Mouse (Mus musculus): ENCODE data around the gene Tpt1.
A peak's percentile ranks its signal among the peaks of the same experiment; 100 is the strongest.
"Not testable (repeated sequence)": the region's sequence is repeated elsewhere in the genome, so short reads cannot be mapped to it uniquely, and the experiment has no call there.

Tpt1 gene

DNA sequence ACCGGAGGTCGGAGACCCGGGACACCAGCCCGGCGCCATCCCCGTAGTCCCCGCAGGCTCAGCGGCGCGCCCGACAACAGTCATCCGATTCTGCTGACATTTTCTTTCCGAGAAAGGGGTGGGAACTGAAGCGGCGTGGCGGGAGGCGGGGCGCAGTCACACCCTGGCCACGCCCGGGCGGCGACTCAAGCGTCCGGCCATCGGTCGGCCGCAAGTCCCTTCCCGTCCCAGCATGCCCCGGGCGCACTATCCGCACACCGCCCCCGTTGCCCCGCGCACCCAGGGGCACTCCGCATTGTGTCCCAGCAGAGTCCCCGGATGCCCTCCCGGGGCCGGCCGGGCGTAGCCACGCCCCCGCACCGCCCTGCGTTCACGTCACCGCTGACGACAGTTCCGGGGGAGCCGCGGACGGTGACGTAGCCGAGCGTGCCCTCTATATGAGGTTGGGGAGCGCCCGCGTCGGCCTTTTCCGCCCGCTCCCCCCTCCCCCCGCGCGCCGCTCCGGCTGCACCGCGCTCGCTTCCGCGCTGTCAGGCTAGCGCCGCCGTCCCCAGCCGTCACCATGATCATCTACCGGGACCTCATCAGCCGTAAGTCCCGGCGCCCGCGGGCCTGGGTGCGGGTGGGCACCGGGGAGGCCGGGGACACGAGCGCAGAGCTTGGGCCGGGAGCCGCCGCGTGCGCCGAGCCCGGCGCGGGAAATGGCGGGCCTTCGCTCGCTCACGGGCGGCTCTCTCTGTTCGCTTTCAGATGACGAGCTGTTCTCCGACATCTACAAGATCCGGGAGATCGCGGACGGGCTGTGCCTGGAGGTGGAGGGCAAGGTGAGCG is at the start of gene Tpt1:
Gene Tpt1, plus strand, starts transcription at position 227 of the 831 bp plus-strand sequence.
- peak; percentile 100 for DNase-seq

DNA sequence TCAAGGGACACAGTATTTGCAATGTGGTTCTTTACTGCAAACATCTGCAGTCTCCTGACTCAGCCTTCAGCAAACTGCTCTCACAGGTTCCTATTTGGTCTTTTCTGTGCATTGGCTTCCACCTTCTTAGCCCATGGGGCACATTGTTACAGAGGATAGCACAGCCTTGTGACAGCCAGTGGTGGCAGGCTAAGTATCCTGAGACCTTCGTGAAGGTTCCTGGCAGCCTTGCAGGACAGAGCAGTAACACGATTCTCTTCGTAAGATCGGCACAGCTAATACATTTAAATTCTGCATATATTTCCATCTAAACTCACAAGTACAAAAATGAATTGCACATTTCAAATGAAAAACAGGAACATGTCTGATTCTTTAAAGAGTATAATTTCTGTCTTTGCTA is 49.0 kb upstream of the Tpt1 start:
- DNase-seq, result no peak

DNA sequence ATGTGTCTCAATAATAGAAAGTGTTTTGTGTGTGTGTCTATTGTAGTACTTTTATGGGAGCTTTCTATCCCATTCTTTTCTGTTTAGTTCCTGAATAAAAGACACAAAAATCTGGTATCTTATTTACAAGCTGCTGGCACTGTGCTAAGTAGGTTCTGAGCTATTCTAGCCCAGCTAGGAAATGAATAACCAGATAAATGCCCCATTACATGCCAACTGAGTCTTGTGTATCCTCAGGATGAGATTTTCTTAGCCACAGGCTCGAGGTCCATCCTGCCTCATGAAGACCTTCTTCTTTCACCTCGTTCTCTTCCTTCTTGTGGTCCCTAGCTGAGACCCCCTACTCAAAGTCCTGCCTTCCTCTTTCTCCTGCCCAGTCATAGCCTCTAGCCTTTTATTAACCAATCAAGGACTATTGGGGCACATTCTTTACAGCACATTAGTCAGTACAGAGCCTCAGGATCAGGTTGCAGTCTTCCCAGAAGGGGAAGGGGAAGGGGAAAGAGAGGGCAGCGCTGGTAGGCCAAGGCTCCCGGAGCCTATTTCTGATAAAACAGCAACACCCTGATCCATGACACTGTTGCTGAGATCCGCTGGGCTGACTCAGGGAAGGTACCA is 47.0 kb upstream of the Tpt1 start:
- no peak for DNase-seq

DNA sequence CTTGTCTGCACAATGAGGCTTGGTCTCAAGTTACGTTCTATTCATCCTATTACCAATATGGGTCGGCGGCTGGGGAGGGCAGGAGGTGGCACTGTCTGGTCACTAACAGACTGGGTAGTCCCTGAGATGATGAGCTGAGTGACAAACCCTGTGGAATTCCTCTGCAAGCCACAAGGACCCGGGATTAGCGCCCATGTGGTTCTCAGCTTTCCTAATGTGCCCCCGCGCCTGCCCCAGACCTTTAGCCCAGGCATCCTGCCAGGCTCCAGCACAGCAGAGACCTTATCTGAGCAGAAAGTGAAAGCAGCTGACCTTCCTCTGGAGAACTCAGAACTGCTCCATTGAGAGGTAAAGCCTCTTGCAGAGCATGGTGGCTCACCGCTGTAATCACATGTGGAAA is 37.1 kb upstream of the Tpt1 start:
- DNase-seq, result peak in 1 of 2 experiments; percentile 45

DNA sequence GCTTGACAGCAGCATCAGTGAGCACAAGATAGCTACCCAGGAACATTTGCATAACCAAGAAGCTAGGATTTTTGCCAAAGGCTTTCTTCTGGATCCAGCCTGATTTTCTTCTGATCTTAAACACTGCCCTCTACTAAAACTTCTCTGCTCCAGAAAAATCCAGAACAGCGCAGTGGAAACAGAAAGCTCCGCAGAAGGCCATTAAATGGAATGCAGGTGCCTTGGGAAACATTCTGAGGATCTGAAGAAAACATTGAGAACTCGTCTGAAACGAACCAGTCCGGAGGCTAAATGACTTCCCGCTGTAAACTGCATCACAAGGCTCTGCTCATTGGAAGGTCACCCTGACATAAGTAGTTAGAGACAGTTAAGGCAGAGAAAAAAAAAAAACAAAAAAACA is 35.0 kb upstream of the Tpt1 start:
- no peak for DNase-seq

DNA sequence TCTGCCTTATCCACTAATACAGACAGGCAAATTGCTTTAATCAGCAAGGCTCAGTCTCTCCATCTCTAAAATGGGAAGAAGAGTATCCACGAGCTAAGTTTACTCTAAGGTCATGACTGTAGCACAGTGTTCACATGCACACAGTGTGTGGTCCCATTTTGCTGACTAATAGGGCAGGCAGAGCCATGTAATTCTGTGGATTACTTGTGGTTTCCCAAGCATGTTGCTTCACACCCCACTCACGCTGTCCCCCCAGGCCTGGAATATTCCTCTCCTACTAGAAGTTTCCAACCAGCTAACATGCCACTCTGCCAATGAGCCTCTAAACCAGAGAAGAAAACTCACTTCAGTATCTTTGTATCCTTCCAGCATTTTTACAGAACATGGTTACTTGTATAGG is 26.4 kb upstream of the Tpt1 start:
- no peak for DNase-seq

DNA sequence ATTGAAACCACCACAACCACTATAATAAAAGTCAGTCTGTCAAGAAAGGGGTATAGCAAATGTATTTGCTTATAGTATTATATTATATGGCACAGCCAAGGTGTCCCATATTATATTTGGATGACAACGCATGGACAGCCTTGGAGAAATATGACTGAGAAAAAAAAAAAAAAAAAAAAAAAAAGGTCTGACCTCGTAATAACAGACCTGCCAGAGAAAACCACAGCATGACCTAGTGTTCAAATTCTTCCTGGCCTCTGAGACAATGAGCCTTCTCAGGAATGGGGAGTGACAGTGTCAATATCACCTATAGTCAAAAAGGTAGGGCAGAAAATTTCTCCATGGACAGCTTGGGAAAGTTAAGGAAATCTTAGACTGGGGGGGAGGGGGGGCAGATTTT is 25.6 kb upstream of the Tpt1 start:
- DNase-seq, result no peak

DNA sequence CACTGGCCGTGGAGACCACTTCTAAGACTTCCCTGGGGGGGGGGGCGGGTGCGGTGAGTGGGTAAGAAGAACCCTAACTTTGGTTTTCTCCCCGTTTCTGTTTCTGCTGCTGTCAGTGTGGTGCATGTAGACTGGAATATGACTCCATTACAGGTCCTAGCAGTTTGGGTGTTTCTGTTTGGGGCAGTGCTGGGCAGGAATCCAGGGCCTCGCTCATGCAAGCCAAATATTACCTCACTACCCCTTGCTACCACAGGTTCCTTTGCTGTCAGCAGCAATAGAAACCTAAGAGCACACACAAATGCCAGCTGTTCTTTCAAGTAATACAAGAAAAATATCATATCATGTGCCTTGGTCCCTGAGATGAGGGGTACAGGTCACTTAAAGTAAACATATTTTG is 24.9 kb upstream of the Tpt1 start:
- peak; percentile 16 to 46 for DNase-seq

DNA sequence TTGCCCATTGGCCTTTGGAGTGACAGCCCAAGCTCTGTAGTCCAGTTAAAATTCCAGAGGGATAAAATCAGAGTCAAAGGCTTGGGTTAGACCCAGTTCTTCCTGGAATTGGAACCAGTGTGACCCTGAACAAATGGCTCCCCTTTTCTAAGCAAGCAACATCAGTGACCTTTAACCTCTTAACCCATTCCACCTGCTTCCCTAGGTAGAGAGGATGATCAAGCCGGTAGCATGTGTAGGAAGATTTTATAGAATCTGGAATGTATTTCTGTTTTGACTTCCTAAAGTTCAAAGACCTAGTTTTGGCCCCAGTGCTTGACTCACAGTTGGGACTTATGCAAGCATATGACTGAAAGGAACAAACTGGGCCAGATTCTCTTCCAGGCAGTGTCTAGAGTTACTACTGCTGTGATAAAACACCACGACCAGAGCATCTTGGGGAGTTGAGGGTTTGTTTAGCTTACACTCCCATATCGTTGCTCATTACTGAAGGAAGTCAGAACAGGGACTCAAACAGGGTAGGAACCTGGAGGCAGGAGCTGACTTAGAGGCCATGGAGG is 18.0 kb upstream of the Tpt1 start:
- DNase-seq, result no peak

DNA sequence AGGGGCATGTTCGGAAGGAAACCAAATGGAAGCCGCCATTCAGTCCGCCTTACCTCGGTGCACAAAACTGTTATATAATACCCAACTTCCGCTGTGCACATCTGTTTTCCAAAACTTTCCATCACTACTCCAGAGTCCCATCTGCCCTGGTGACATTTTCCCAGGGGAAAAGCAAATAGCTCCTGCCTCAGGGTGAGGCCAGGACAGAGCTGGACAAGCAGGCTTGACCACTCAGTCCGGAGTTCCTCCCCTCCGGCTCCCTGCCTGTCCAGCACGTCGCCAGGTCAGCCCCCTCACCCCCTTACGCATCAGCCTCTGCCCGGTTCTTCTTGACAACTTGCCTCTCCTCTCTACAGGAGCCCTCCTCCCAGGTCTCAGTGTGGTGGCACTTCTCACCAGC is 16.7 kb upstream of the Tpt1 start:
- DNase-seq, result peak in 1 of 2 experiments; percentile 28

DNA sequence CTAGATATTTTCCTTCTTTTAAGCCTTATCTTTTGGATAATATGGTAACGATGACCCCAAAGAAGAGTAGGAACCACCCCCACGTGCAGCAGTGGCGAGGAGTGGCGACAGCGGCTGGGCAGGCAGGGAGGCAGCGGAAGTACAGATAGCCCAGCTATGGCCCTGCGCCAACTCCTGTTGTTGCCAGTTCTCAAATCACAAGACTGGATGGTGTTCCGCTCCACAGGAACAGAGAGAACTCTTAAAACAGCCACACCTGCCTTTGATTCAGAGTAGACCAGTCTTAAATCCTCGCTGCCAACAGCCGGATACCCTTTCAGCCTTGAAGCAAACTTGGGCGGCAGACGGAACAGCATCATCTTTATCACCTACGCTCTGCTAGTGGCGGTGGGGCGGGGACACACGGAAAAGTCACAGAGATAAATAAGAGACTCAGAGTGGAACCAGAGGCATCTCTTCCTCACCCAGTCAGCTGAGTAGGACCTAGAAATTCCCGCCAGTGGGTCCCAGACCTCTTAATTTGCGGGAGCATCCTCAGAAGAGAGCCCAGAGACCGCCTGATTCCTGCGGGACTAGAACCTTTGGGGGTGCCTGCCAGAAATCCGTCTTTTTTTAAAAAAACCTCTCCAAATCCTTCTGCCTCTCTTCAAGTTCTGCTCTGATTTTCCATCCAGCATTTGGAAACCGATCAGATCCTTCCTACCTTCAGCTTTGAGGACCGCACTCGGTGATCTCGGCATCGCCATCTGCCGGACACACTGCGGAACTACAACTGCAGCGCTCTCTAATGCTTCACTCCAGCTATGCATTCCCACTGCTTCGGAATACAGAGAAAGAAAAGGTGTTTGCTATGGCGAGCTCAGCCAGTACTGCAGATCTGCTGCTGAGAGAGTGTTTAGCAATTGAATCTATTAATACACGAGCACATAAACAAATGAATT is 15.8 kb upstream of the Tpt1 start:
- peak; percentile 84 to 91 for DNase-seq

DNA sequence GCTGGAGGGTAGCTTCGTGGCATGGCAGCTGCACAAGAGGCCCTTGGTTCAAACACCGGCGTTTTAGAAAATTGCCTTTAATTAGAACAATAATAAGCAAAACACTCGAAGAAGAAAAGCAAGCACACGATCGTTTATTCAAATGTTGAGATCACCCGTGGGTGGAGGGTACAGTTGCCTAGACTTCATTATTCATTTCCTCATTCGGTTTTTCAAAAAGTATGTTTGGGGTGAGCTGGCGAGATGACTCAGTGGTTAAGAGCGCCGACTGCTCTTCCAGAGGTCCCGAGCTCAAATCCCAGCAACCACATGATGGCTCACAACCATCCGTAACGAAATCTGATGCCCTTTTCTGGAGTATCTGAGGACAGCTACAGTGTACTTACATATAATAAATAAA is 15.1 kb upstream of the Tpt1 start:
- not testable (repeated sequence) for DNase-seq

DNA sequence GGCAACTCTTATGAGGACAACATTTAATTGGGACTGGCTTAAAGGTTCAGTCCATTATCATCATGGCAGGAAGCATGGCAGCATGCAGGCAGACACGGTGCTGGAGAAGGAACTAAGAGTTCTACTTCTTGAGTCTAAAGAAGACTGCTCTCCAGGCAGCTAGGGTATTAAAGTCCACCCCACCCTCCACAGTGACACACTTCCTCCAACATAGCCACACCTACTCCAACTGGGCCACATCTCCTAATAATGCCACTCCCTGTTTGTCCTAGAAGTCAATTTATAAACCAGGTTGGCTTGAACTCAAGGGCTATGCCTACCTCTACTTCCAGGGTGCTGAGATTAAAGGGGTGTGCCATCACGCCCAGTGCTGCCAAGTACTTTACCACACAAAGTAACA is 12.9 kb upstream of the Tpt1 start:
- peak in 1 of 2 experiments; percentile 25 for DNase-seq

DNA sequence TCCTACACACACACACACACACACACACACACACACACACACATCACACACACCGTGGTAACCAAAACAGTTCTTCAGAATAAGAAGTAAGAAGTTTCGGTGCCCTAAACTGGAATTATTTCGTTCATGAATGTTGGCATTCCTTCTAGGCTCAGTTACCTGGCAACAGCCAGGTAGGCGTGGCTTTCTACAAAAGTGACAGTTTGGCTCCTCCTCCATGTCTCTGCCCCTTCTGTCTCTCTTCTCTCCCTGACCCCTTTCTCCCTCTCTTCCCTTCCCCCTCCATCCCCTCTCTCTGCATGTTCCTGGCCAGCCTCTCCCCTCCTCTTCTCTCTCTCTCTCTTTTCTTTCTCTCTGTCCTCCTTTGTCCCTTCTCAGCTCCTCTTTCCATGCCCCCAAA is 11.9 kb upstream of the Tpt1 start:
- no peak for DNase-seq

DNA sequence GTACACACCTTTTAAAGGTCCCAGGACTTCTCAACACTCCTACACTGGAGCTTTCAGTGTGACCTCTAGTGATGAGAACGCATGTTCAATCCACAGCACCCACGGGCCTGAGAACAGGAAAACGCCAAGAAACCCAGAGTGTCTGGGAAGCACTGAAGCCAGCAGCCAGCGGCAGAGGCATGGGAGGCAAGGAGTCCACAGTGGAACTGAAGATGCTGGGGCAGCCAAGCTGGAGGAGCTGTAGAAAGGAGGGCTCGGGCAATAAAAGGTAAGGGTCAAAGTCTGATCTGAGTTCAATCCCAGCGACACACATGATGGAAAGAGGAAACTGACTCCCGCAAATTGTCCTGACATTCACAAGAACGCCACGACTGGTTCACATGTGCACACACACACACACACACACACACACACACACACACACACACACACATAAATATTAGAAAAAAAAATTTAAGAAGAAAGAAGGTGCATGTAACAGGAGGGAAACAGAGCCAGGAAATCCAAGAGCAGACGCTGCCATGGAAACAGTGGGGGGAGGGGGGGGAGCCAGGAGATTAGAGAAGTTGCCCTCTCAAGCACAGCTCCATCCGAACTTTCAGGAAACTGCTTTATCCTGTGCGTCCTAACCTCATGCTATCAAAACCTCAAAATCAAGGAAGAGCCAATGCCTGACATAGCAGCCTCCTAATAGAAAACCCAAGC is 11.2 kb upstream of the Tpt1 start:
- DNase-seq, result peak; percentile 33 to 38

DNA sequence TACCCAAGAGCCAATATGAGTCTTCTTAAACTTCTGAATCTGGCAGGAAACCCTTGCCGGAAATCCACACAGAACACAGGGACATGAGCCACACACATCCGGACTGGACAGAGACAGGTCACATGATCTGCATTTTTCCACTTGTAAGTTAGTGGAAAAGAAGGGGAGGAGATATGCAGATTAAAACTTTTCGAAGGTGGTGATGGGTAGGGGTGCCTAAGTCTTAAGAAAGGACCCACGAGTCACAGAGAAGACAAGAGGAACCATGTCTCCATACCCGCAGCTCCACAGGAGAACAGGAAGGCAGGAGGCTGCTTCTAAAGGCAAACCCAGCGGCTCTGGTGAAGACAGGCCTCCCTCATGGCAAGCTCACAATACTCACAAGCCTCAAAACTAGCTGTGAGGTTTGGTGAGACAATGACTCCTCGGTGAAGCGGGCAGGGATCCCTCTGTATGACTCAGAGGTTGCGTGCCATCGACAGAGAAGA is 10.6 kb upstream of the Tpt1 start:
- DNase-seq, result peak; percentile 77 to 79

DNA sequence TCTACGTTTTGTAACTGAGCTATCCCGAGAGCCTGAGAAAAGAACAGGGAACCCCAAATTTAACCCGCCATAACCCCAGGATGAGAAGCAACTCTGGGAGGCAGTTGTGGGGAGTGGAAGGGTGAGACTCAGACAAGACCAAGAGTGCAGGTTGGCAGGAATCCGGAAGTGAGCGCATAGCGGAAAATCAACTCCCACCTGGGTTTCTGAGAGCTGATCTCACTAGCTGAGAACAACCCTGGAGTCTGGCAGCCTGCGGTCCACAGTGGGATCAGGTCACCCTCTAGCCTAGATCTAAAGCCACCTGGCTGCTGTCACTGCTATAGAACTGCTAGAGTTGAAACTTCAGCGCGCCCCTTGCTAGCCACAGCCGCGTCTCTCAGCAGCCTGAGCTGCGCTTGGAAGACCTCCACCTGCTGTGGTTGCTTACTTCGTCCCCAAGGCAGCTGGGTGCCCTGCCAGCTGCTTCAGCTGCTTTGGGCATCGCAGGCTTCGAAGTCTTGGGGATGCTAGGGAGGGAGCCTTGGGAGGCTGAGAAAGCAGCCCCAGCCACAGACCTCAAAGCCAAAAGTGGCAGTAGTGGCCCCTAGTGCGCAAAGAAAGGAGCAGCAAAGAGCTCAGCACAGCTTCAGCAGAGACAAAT is 10.0 kb upstream of the Tpt1 start:
- peak; percentile 81 for DNase-seq

DNA sequence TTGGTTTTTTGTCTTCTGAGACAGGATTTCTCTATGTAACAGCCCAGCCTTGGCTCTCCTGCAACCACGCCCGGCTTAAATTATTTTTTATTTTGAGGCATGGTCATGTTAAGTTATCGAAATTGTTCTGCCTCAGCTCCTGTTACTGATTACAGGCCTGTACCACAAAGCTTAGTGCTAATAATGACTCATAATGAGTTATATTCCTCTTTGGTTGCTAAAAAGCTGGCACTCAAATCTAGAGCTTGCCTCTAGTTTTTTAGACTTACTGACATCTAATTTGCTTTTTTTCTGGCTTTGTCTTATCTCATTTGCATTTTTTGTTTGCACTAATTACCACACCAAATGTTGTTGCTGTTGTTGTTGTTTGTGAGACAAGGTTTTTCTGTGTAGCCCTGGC is 8.3 kb upstream of the Tpt1 start:
- no peak for DNase-seq

DNA sequence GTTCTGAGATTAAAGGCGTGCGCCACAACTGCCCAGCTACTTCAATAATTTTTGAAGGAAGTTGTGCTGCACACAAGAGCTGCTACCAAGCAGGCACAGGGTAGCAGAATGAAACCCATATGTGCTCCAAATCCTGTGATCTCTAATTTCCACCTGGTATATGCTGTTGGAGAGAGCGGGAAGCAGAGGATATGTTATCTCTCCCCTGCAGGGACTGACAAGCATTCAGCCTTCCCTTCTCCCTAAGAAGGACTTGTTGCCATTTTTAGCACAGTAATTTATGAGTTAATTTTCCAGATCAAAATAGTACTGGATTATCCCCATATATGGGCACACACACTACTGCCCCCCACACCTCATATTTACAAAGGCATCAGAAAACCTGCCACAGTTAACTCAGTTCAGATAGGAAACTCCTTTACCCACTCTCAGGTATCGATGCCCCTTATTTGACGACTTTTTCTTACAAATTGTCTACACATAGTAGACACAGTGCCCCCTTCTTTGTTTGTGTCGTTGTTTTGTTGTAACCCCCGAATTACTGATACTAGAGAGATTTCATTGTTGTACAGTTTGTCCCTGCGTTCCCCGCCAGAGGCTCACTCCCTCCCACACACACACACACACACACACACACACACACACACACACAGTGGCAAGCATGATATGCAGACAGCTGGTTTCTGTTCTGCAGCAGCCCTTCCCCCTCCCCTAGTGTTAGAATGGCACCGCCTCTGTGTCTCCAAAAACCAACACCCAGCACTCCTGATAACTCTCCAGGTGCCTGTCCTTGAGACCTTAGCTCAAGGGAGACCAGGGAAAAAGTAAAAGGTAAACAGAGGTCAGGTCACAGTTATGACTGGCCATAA is 7.6 kb upstream of the Tpt1 start:
- DNase-seq, result peak; percentile 60 to 76

DNA sequence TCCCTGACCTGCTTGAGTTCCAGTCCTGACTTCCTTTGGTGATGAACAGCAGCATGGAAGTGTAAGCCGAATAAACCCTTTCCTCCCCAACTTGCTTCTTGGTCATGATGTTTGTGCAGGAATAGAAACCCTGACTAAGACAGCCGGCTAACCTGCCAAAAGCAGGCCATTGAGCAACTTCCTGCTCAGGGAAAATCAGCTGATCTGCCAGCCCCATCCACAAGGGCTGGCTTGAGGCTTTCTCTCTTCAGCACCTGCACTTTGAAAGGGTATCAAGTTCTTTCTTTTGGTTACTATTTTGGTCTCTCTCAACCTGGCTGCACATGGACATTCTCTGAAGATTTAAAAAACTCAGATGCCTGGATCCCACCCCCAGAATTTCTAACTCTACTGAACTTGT is 3.1 kb upstream of the Tpt1 start:
- not testable (repeated sequence) for DNase-seq
